Mouse (Mus musculus) activated CD4-positive, CD25-positive, alpha-beta regulatory T cell (primary cell): ENCODE results near the gene Sdf2l1. TPM values are rescaled to one million over a fixed set of nuclear protein-coding genes. Genes with fewer than 3 reads are reported as not detected.

Experiments
- polyA plus RNA-seq, 2 experiments: library from polyadenylated mRNA; unstranded; fragments of 100-300 nt; shearing (Covaris generic); gene quantifications; one replicate each; pipeline ENCODE4 v1.2.1; 2017

Gene Sdf2l1
- polyA plus RNA-seq = 10 to 100 TPM; 31.0 to 51.1 TPM

GRCm38 (mm10) chr16:17132089-17132905, at the start of gene Sdf2l1:
Gene Sdf2l1 (minus strand): TSS chr16:17132383.

GRCm38 (mm10) chr16:17146772-17147235, 14.6 kb upstream of the Sdf2l1 start, which contains the start of gene Ccdc116:
Gene Ccdc116 (minus strand): TSS chr16:17147229.

GRCm38 (mm10) chr16:17144339-17144738, 12.2 kb upstream of the Sdf2l1 start, which contains the start of gene Ydjc:
Gene Ydjc (plus strand): TSS chr16:17144621.

GRCm38 (mm10) chr16:17124871-17125520, 7.2 kb downstream of the Sdf2l1 start, which contains the start of gene 2610318N02Rik:
Gene 2610318N02Rik (minus strand): TSS chr16:17125167.

GRCm38 (mm10) chr16:17110771-17111743, 21.1 kb downstream of the Sdf2l1 start, which contains the start of gene Ppil2:
Gene Ppil2 (minus strand): TSS chr16:17111257.

Other genes starting within 250 kb of the Sdf2l1 start
- gene Ppm1f, start 235.9 kb downstream of the Sdf2l1 start, polyA plus RNA-seq = 10 to 100 TPM; 13.3 to 14.9 TPM
- gene Mapk1, start 149.0 kb downstream of the Sdf2l1 start, polyA plus RNA-seq = 100 to 1,000 TPM; 209 to 224 TPM
- gene Ypel1, start 62.7 kb downstream of the Sdf2l1 start, polyA plus RNA-seq = 1 to 10 TPM; 3.9 to 4.4 TPM
- 100 to 1,000 TPM; 211 to 228 TPM for gene Ppil2, start 21.1 kb downstream of the Sdf2l1 start, polyA plus RNA-seq
- gene 2610318N02Rik, start 7.2 kb downstream of the Sdf2l1 start, polyA plus RNA-seq = 1 to 10 TPM; 6.4 to 6.7 TPM
- 10 to 100 TPM; 13.1 to 17.1 TPM for gene Ydjc, start 12.2 kb upstream of the Sdf2l1 start, polyA plus RNA-seq
- 1 to 10 TPM in 1 of 2 experiments, under 1 TPM in 1; 0.60 to 1.8 TPM for gene Ccdc116, start 14.8 kb upstream of the Sdf2l1 start, polyA plus RNA-seq
- gene Ube2l3, start 70.3 kb upstream of the Sdf2l1 start, polyA plus RNA-seq = 100 to 1,000 TPM; 362 TPM
- gene Rimbp3, start 76.2 kb upstream of the Sdf2l1 start, polyA plus RNA-seq = under 1 TPM; 0.04 to 0.18 TPM
- gene Hic2, start 101.2 kb upstream of the Sdf2l1 start, polyA plus RNA-seq = 1 to 10 TPM; 1.3 to 1.9 TPM
- gene Tmem191c, start 143.7 kb upstream of the Sdf2l1 start, polyA plus RNA-seq = 100 to 1,000 TPM; 102 to 147 TPM
- under 1 TPM; 0.16 to 0.26 TPM for gene Serpind1, start 199.0 kb upstream of the Sdf2l1 start, polyA plus RNA-seq